Mouse (Mus musculus): ENCODE results near the gene Cfap45.
A peak's percentile ranks its signal among the peaks of the same experiment; 100 is the strongest.

DNA sequence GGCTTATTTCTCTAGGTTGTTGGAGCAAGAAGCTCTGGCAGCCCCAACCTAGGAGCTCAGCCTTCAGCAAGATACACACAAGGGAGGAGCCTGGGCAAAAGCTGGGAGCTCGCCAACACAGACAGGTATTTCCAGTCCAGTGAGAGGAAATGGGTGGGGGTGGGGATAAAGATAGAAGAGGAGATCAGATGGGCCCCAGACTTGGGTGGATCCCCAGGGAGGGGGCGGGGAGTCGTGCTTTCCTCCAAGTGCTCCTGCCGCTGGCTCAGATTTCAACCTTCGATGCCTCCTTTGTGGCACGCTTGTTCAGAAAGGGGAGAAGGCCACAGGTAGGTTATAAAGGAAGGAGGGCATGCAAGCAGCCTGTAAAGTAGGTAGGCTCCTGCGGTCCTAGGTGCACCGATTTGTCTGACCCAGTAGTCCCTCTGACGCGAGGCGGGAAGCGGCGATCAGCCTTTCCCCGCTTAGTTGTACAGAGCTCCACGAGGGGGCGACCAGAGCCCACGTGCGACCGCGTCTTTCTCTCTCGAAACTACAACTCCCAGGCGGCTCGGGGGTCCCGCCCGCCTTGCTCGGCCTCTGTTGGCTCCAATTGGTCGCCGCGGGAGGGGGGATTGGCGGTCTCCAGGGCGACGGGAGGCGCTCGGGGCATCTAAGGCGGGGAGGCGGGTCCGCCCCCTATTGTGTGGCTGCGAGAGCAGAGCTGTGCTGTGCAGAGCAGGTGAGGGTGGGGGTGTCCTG lies 38.9 kb upstream of the Cfap45 start, which contains the start of gene Igsf9:
- TF ChIP-seq CTCF (IDR thresholded peaks at IDR 0.05; ENCODE audit: insufficient read depth, low read depth, low read length), result no peak
- TF ChIP-seq POLR2A (IDR thresholded peaks at IDR 0.05; ENCODE audit: insufficient read depth, low read depth, low read length), result peak; percentile 16; the same call in 1 of the 2 replicates

Measured in olfactory bulb, adult 2 months (tissue).